Mouse (Mus musculus) left cerebral cortex, adult 18-20 months (tissue): Measurements from ENCODE around the gene Herc3. TPM values are rescaled to one million over a fixed set of nuclear protein-coding genes. Genes with fewer than 3 reads are reported as not detected.

Experiments used
- DNase-seq, 2 experiments: peaks; one replicate each; pipeline ENCODE4 v3.0.0; 2021 to 2022; ENCODE audit warnings: low spot score in 2 of 2, mixed read lengths in 1 of 2
- total RNA-seq, 2 experiments: library from RNA; stranded (reverse); gene quantifications; 2 replicates each; pipeline ENCODE4 v1.2.3; 2021

The Herc3 gene
- total RNA-seq, 2 experiments from 2014 or later = 263 to 314 TPM

DNA sequence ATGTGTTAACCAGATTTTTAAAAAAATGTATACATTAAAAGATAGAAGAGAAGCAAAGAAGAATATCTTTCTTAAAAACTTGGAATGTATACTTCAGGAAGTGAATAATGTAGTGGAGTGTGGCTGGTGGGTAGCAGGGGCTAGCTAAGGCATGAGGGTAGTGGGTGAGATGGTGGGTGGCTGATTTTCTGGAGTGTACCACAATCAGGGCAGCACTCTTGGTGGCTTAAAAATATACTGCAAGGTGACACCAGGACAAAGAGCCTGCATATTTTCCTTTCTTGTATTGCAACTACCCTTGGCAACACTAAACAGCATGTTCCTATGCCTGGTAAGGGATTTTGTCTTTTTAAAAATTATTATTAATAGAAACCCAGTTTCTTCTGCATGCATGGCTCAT is 133.3 kb downstream of the Herc3 start:
- no peak for DNase-seq

DNA sequence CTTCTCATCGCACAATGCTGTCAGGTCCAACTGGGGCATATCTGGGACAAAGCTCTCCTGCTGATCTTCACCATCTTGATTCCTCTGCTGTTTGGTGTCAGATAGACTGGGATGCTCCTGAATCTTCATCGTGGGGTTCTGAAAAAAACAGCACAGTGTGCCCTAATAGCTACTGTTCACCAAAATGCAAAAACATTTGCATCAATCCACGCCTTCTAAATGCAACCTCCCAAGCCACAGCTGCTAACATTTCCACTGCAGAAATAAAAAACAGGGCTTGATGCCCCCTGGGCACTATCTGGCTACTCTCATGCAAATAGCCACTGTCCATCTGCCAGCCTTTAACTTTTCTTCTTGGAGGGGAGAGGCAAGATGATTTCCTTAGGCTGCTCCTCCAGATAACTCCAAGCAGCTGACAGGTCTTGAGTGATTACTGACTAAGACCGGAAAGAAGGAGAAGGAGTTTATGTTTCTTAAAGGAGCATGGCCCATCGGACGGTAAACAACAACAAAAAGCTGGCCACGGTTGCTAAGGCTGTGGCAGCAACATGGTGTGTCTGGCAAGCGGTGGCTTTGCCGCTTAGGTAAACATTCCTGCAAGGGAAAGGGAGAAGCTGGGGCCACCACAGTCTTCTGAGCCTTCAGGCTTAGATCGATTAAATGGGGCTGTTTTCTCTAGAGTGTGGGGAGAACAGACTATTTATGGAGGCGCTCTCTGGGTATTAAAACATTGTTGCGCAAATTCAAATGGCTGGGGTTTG is 134.0 kb downstream of the Herc3 start:
- no peak for DNase-seq

DNA sequence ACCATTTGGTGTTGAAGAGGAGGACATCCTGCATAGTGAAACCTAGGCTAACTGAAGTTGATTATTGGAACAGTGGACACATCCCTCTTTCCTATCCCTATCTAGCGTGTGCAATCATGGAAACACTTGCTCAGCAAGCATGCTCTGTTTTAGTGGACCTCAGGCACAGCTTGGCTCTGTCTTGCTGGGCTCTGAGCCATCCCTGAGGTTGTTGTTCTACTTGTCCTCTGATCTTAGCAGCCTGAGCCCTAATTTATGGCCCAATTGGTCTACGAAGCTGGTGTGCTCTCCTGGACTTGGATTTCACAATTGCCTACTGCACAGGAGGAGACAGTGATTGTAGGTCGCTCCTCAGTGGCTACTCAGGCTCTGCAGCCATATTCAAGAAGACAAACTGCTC is 137.0 kb downstream of the Herc3 start:
- DNase-seq = no peak

Other genes starting within 250 kb of the Herc3 start
- 10 to 100 TPM; 17.2 to 20.0 TPM for gene Abcg2, start 246.9 kb upstream of the Herc3 start, total RNA-seq
- 100 to 1,000 TPM; 351 to 372 TPM for gene Nap1l5, start 75.6 kb downstream of the Herc3 start, total RNA-seq
- 10 to 100 TPM; 11.4 to 14.5 TPM for gene Fam13a, start 193.1 kb downstream of the Herc3 start, total RNA-seq